Mouse (Mus musculus) intestine, postnatal 0 days (tissue): ENCODE results near the gene Slc43a3. TPM values are rescaled to one million over a fixed set of nuclear protein-coding genes. Genes with fewer than 3 reads are reported as not detected.

Experiments used
- ATAC-seq: fragments of 200-750 bp; cut with Nextera tagmentation; 2 replicates; pipeline ENCODE4 v1.8.0; 2017; ENCODE audit warnings: mild to moderate bottlenecking, moderate TSS enrichment, moderate library complexity
- H3K27ac ChIP-seq: fragments of 300-500 bp; sonication (generic); 2 replicates; pipeline ENCODE4 v1.5.1; 2014; ENCODE audit warnings: mild to moderate bottlenecking, low read depth, low read length, moderate library complexity
- H3K27me3 ChIP-seq: fragments of 300-500 bp; sonication (generic); replicated peaks from 2 replicates; pipeline ENCODE4 v1.6.1; 2014; ENCODE audit warnings: low read length, mixed read lengths; ENCODE audit not compliant: control insufficient read depth, insufficient read depth
- H3K36me3 ChIP-seq: fragments of 300-500 bp; sonication (generic); 2 replicates; pipeline ENCODE4 v1.6.1; 2014; ENCODE audit warnings: mild to moderate bottlenecking, moderate library complexity; ENCODE audit not compliant: control insufficient read depth, insufficient read depth
- H3K4me1 ChIP-seq: fragments of 300-500 bp; sonication (generic); replicated peaks from 2 replicates; pipeline ENCODE4 v1.6.1; 2014; ENCODE audit warnings: antibody characterized with exemption, low read length, mixed read lengths; ENCODE audit not compliant: control insufficient read depth, insufficient read depth
- H3K4me2 ChIP-seq: fragments of 300-500 bp; sonication (generic); replicated peaks from 2 replicates; pipeline ENCODE4 v1.6.1; 2014; ENCODE audit warnings: low read depth, mild to moderate bottlenecking, moderate library complexity
- H3K4me3 ChIP-seq: fragments of 300-500 bp; sonication (generic); 2 replicates; pipeline ENCODE4 v1.5.1; 2014; ENCODE audit warnings: low read depth, low read length
- H3K9ac ChIP-seq: fragments of 300-500 bp; sonication (generic); 2 replicates; pipeline ENCODE4 v1.6.1; 2014; ENCODE audit warnings: mild to moderate bottlenecking, low read depth, low read length
- H3K9me3 ChIP-seq: fragments of 300-500 bp; sonication (generic); 2 replicates; pipeline ENCODE4 v1.6.1; 2016; ENCODE audit warnings: mixed run types; ENCODE audit not compliant: control insufficient read depth
- CTCF ChIP-seq: sonication (generic); IDR thresholded peaks from 2 replicates; pipeline ENCODE4 v1.5.1; 2016; ENCODE audit warnings: low read depth, mild to moderate bottlenecking, control low read depth, antibody characterized with exemption, moderate library complexity
- WGBS: fragments of 180-500 bp; shearing (Covaris S2); extraction: QIAGEN DNeasy Blood & Tissue Kit; methylation state at CpG from one replicate; pipeline ENCODE4 v1.1.7; 2014; 5-methylcytosine and 5-hydroxymethylcytosine counted together
- polyA plus RNA-seq: library from polyadenylated mRNA; unstranded; fragments of >200 nt; fragmentation: Nextera tagmentation; extraction: Ambion mirVana; gene quantifications from 2 replicates; pipeline ENCODE4 v1.2.1, GENCODE M21; 2015

Gene Slc43a3
- polyA plus RNA-seq, 1 experiment from 2014 or later = 42.5 TPM

GRCm38 (mm10) chr2:84962906-84963507 is 26.6 kb downstream of the Slc43a3 start:
- Histone ChIP-seq H3K4me3 (no peak overlapping the region), H3K9ac (no peak overlapping the region), H3K4me2 (no peak overlapping the region), H3K9me3 (no peaks in the 10 kb centered on the region), H3K36me3 (peaks cover 7% of the 10 kb centered on the region; the same call in 1 of the 2 replicates), H3K27ac (no peak overlapping the region), H3K27me3 (no peaks in the 10 kb centered on the region), H3K4me1 (no peaks in the 10 kb centered on the region; the same call in 1 of the 2 replicates)
- no peak for ATAC-seq
- WGBS = 35% methylated on average over 6 of the region's 6 CpGs
- TF ChIP-seq CTCF = no peak

- Histone ChIP-seq H3K9me3 (no peaks in the 10 kb centered on the region), H3K9ac (no peak overlapping the region), H3K27me3 (no peaks in the 10 kb centered on the region), H3K4me1 (no peaks in the 10 kb centered on the region; the same call in 1 of the 2 replicates), H3K27ac (no peak overlapping the region), H3K4me2 (no peak overlapping the region), H3K4me3 (no peak overlapping the region), H3K36me3 (no peaks in the 10 kb centered on the region)
- TF ChIP-seq CTCF = no peak
- WGBS = 83% methylated on average over 7 of the region's 7 CpGs
- no peak for ATAC-seq
Measured at GRCm38 (mm10) chr2:84964111-84964801, 27.9 kb downstream of the Slc43a3 start.

- Histone ChIP-seq H3K27me3 (no peaks in the 10 kb centered on the region), H3K4me1 (no peaks in the 10 kb centered on the region), H3K27ac (no peak overlapping the region), H3K9ac (no peak overlapping the region), H3K36me3 (no peaks in the 10 kb centered on the region), H3K9me3 (no peaks in the 10 kb centered on the region), H3K4me3 (no peak overlapping the region), H3K4me2 (no peak overlapping the region)
- 89% methylated on average over 5 of the region's 5 CpGs for WGBS
- TF ChIP-seq CTCF = no peak
- ATAC-seq = no peak
Measured at GRCm38 (mm10) chr2:84967318-84967991, 31.1 kb downstream of the Slc43a3 start.

DNA sequence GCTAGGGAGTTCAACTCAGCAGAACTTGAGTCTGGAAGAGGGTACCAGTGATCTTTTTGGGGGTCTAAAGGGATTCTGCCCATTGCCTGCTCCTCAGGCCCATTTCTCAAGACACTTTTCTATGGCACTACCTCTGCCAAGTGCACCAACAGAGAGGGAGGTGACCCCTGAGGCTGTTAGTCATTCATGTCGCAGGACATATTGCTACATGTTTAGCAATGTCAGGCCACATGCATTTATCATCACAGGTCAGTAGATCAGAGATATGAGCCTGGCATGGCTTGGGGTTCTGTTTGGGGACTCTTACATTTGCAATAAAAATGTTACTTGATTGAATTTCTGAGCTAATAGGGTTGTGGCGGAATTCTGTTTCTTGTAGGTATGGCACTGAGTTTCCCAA is 39.2 kb downstream of the Slc43a3 start:
- Histone ChIP-seq H3K9ac (no peak overlapping the region), H3K27me3 (no peaks in the 10 kb centered on the region), H3K9me3 (no peaks in the 10 kb centered on the region), H3K4me2 (no peak overlapping the region), H3K36me3 (no peaks in the 10 kb centered on the region), H3K27ac (no peak overlapping the region), H3K4me3 (no peak overlapping the region), H3K4me1 (no peaks in the 10 kb centered on the region)
- WGBS = 97% methylated on average over 2 of the region's 2 CpGs
- no peak for TF ChIP-seq CTCF
- no peak for ATAC-seq

GRCm38 (mm10) chr2:84980188-84980587 is 43.8 kb downstream of the Slc43a3 start, which contains the start of gene Prg2:
Gene Prg2 (plus strand): TSS chr2:84980461.
- no peaks in the 10 kb centered on the region for H3K27me3 ChIP-seq
- ATAC-seq = no peak
- no peak for TF ChIP-seq CTCF

GRCm38 (mm10) chr2:84987930-84988329 is 51.6 kb downstream of the Slc43a3 start, which contains the start of gene Prg3:
Gene Prg3 (plus strand): TSS chr2:84988215.
- no peak for ATAC-seq
- no peaks in the 10 kb centered on the region for H3K9me3 ChIP-seq
- no peaks in the 10 kb centered on the region for H3K27me3 ChIP-seq
- H3K27ac ChIP-seq = no peak within 1 kb of the TSS
- no peak for TF ChIP-seq CTCF
- H3K9ac ChIP-seq = no peak within 1 kb of the TSS
- H3K4me2 ChIP-seq = no peak within 1 kb of the TSS
- no peak within 1 kb of the TSS for H3K4me3 ChIP-seq
- H3K4me1 ChIP-seq = no peaks in the 10 kb centered on the region
- 86% methylated on average over 1 of the region's 1 CpGs for WGBS
- H3K36me3 ChIP-seq = no peaks in the 10 kb centered on the region

More at GRCm38 (mm10) chr2:84980188-84980587, 43.8 kb downstream of the Slc43a3 start, which contains the start of gene Prg2:
- H3K4me2 ChIP-seq = no peak within 1 kb of the TSS
- no peaks in the 10 kb centered on the region for H3K4me1 ChIP-seq
- WGBS = 60% methylated on average over 1 of the region's 1 CpGs
- H3K9me3 ChIP-seq = no peaks in the 10 kb centered on the region
- no peak within 1 kb of the TSS for H3K27ac ChIP-seq
- no peaks in the 10 kb centered on the region for H3K36me3 ChIP-seq
- no peak within 1 kb of the TSS for H3K4me3 ChIP-seq
- H3K9ac ChIP-seq = no peak within 1 kb of the TSS
